Mouse (Mus musculus) liver, postnatal 0 days (tissue): ENCODE data around the gene Abcd3.

Source experiments
- CTCF ChIP-seq: sonication (generic); IDR thresholded peaks from 2 replicates; pipeline ENCODE4 v1.5.1; 2016; ENCODE audit warnings: antibody characterized with exemption, low read depth
- EP300 ChIP-seq: IDR thresholded peaks from 2 replicates; pipeline ENCODE4 v1.6.1; 2016; ENCODE audit warnings: antibody characterized with exemption, low read depth, mild to moderate bottlenecking

GRCm38 (mm10) chr3:121792246-121792645 is 22.9 kb downstream of the Abcd3 start:
- TF ChIP-seq CTCF (no peak), EP300 (no peak)
